Mouse (Mus musculus): ENCODE data around the gene Slc39a9. TPM values are rescaled to one million over a fixed set of nuclear protein-coding genes. Genes with fewer than 3 reads are reported as not detected.

Slc39a9 gene
- polyA plus RNA-seq, 1 experiment from 2014 or later, result 29.2 TPM

- Histone ChIP-seq H3K27me3 (no peaks in the 10 kb centered on the region), H3K27ac (no peak overlapping the region), H3K9ac (no peak overlapping the region), H3K4me2 (no peak overlapping the region), H3K4me3 (replicated peaks) (no peak overlapping the region), H3K4me1 (no peaks in the 10 kb centered on the region), H3K36me3 (replicated peaks) (0 out of 2 replicates have a peak, but pooled peaks cover 6% of the 10 kb centered on the region), H3K9me3 (no peaks in the 10 kb centered on the region)
- no peak for ATAC-seq (ENCODE audit: low FRiP score)
- WGBS, result 89% methylated on average over 3 of the region's 3 CpGs
These were observed 33.8 kb upstream of the Slc39a9 start for GRCm38 (mm10) chr12:80609928-80610327.

GRCm38 (mm10) chr12:80612113-80612791 lies 31.4 kb upstream of the Slc39a9 start:
- Histone ChIP-seq H3K36me3 (replicated peaks) (no peaks in the 10 kb centered on the region), H3K27me3 (no peaks in the 10 kb centered on the region), H3K4me3 (replicated peaks) (no peak overlapping the region), H3K27ac (no peak overlapping the region), H3K9me3 (no peaks in the 10 kb centered on the region), H3K4me1 (no peaks in the 10 kb centered on the region), H3K9ac (no peak overlapping the region), H3K4me2 (no peak overlapping the region)
- ATAC-seq (ENCODE audit: low FRiP score), result no peak
- WGBS, result 61% methylated on average over 9 of the region's 9 CpGs

- WGBS, result 75% methylated on average over 7 of the region's 7 CpGs
- Histone ChIP-seq H3K4me3 (replicated peaks) (no peak overlapping the region), H3K36me3 (replicated peaks) (no peaks in the 10 kb centered on the region), H3K4me1 (no peaks in the 10 kb centered on the region), H3K4me2 (no peak overlapping the region), H3K27ac (no peak overlapping the region), H3K9me3 (no peaks in the 10 kb centered on the region), H3K9ac (no peak overlapping the region), H3K27me3 (no peaks in the 10 kb centered on the region)
- ATAC-seq (ENCODE audit: low FRiP score), result no peak
These were observed 28.1 kb upstream of the Slc39a9 start for GRCm38 (mm10) chr12:80615371-80616257.

- no peak overlapping the region for H3K4me3 ChIP-seq (replicated peaks)
- no peak for ATAC-seq (ENCODE audit: low FRiP score)
- no peaks in the 10 kb centered on the region for H3K4me1 ChIP-seq
- H3K4me2 ChIP-seq, result no peak overlapping the region
- WGBS, result 78% methylated on average over 5 of the region's 5 CpGs
- H3K27me3 ChIP-seq, result no peaks in the 10 kb centered on the region
- H3K9ac ChIP-seq, result no peak overlapping the region
- H3K27ac ChIP-seq, result no peak overlapping the region
- H3K9me3 ChIP-seq, result no peaks in the 10 kb centered on the region
- H3K36me3 ChIP-seq (replicated peaks), result no peaks in the 10 kb centered on the region
These were observed 23.2 kb upstream of the Slc39a9 start for GRCm38 (mm10) chr12:80620501-80620900.

- no peaks in the 10 kb centered on the region for H3K27me3 ChIP-seq
- no peak overlapping the region for H3K9ac ChIP-seq
- H3K4me2 ChIP-seq, result no peak overlapping the region
- no peak overlapping the region for H3K4me3 ChIP-seq (replicated peaks)
- H3K9me3 ChIP-seq, result no peaks in the 10 kb centered on the region
- H3K4me1 ChIP-seq, result peaks cover 3% of the 10 kb centered on the region
- no peak overlapping the region for H3K27ac ChIP-seq
- WGBS, result 87% methylated on average over 5 of the region's 5 CpGs
- H3K36me3 ChIP-seq (replicated peaks), result peaks cover 49% of the 10 kb centered on the region
- ATAC-seq (ENCODE audit: low FRiP score), result no peak
These were observed 11.9 kb upstream of the Slc39a9 start for GRCm38 (mm10) chr12:80631790-80632189.

GRCm38 (mm10) chr12:80642725-80643692 lies 674 bp upstream of the Slc39a9 start:
- Histone ChIP-seq H3K36me3 (replicated peaks) (peaks cover 41% of the 10 kb centered on the region), H3K4me2 (peak overlapping the region; percentile 83), H3K9me3 (no peaks in the 10 kb centered on the region), H3K9ac (peak overlapping the region; percentile 95), H3K4me1 (peaks cover 40% of the 10 kb centered on the region), H3K27me3 (no peaks in the 10 kb centered on the region), H3K4me3 (replicated peaks) (peak overlapping the region; percentile 93), H3K27ac (peak overlapping the region; percentile 90)
- peak; percentile 81; the same call in 1 of the 2 replicates for ATAC-seq (ENCODE audit: low FRiP score)
- 2% methylated on average over 47 of the region's 48 CpGs for WGBS

- Histone ChIP-seq H3K4me3 (replicated peaks) (peak overlapping the region; percentile 93), H3K4me2 (peak overlapping the region; percentile 83), H3K27ac (no peak overlapping the region), H3K36me3 (replicated peaks) (peaks cover 26% of the 10 kb centered on the region), H3K4me1 (peaks cover 40% of the 10 kb centered on the region), H3K9me3 (no peaks in the 10 kb centered on the region), H3K27me3 (no peaks in the 10 kb centered on the region), H3K9ac (peak overlapping the region; percentile 95)
- ATAC-seq (ENCODE audit: low FRiP score), result no peak
- WGBS, result 11% methylated on average over 18 of the region's 18 CpGs
These were observed 804 bp downstream of the Slc39a9 start for GRCm38 (mm10) chr12:80644506-80644868.

GRCm38 (mm10) chr12:80646377-80646776 lies 2.7 kb downstream of the Slc39a9 start:
- H3K9ac ChIP-seq, result 0 out of 2 replicates have a peak overlapping the region, but pooled peaks have one; percentile 29
- H3K4me3 ChIP-seq (replicated peaks), result no peak overlapping the region
- H3K36me3 ChIP-seq (replicated peaks), result peaks cover 7% of the 10 kb centered on the region; the same call in 1 of the 2 replicates
- peaks cover 40% of the 10 kb centered on the region for H3K4me1 ChIP-seq
- H3K9me3 ChIP-seq, result no peaks in the 10 kb centered on the region
- peak overlapping the region; percentile 83; the same call in 1 of the 2 replicates for H3K4me2 ChIP-seq
- no peak overlapping the region for H3K27ac ChIP-seq
- ATAC-seq (ENCODE audit: low FRiP score), result no peak
- WGBS, result 97% methylated on average over 3 of the region's 3 CpGs
- no peaks in the 10 kb centered on the region for H3K27me3 ChIP-seq

- no peak overlapping the region for H3K4me2 ChIP-seq
- WGBS, result 96% methylated on average over 7 of the region's 7 CpGs
- no peaks in the 10 kb centered on the region for H3K9me3 ChIP-seq
- ATAC-seq (ENCODE audit: low FRiP score), result no peak
- no peak overlapping the region for H3K27ac ChIP-seq
- no peaks in the 10 kb centered on the region for H3K36me3 ChIP-seq (replicated peaks)
- no peak overlapping the region for H3K4me3 ChIP-seq (replicated peaks)
- H3K4me1 ChIP-seq, result no peaks in the 10 kb centered on the region
- H3K9ac ChIP-seq, result no peak overlapping the region
- H3K27me3 ChIP-seq, result no peaks in the 10 kb centered on the region
These were observed 10.4 kb downstream of the Slc39a9 start for GRCm38 (mm10) chr12:80653951-80654658.

GRCm38 (mm10) chr12:80654659-80655025 lies 11.0 kb downstream of the Slc39a9 start:
- Histone ChIP-seq H3K27ac (no peak overlapping the region), H3K4me2 (no peak overlapping the region), H3K4me3 (replicated peaks) (no peak overlapping the region), H3K4me1 (no peaks in the 10 kb centered on the region), H3K27me3 (no peaks in the 10 kb centered on the region), H3K36me3 (replicated peaks) (no peaks in the 10 kb centered on the region), H3K9me3 (no peaks in the 10 kb centered on the region), H3K9ac (no peak overlapping the region)
- WGBS, result 95% methylated on average over 3 of the region's 3 CpGs
- no peak for ATAC-seq (ENCODE audit: low FRiP score)

- no peak for ATAC-seq (ENCODE audit: low FRiP score)
These were observed 15.0 kb downstream of the Slc39a9 start for GRCm38 (mm10) chr12:80658661-80659060.

More at GRCm38 (mm10) chr12:80658661-80659060, 15.0 kb downstream of the Slc39a9 start:
- no peaks in the 10 kb centered on the region for H3K4me1 ChIP-seq
- 87% methylated on average over 6 of the region's 6 CpGs for WGBS
- H3K27me3 ChIP-seq, result no peaks in the 10 kb centered on the region
- H3K4me3 ChIP-seq (replicated peaks), result no peak overlapping the region
- H3K9ac ChIP-seq, result no peak overlapping the region
- H3K9me3 ChIP-seq, result no peaks in the 10 kb centered on the region
- no peak overlapping the region for H3K4me2 ChIP-seq
- no peak overlapping the region for H3K27ac ChIP-seq
- peaks cover 9% of the 10 kb centered on the region for H3K36me3 ChIP-seq (replicated peaks)
